Mouse (Mus musculus) neural tube, embryonic 12.5 days (tissue): ENCODE results near the gene Ifi208. TPM values are rescaled to one million over a fixed set of nuclear protein-coding genes. Genes with fewer than 3 reads are reported as not detected.

ENCODE experiments used
- ATAC-seq: fragments of 200-750 bp; cut with Nextera tagmentation; 2 replicates; pipeline ENCODE4 v1.8.0; 2017; ENCODE audit warnings: low read depth, mild to moderate bottlenecking, moderate TSS enrichment, moderate library complexity; ENCODE audit not compliant: low FRiP score
- H3K27ac ChIP-seq: fragments of 300-500 bp; sonication (generic); 2 replicates; pipeline ENCODE4 v1.5.1; 2016
- H3K27me3 ChIP-seq: fragments of 300-500 bp; sonication (generic); replicated peaks from 2 replicates; pipeline ENCODE4 v1.6.1; 2016; ENCODE audit warnings: mild to moderate bottlenecking
- H3K36me3 ChIP-seq: fragments of 300-500 bp; sonication (generic); 2 replicates; pipeline ENCODE4 v1.6.1; 2016; ENCODE audit warnings: mild to moderate bottlenecking
- H3K4me1 ChIP-seq: fragments of 300-500 bp; sonication (generic); 2 replicates; pipeline ENCODE4 v1.6.1; 2016
- H3K4me2 ChIP-seq: fragments of 300-500 bp; sonication (generic); replicated peaks from 2 replicates; pipeline ENCODE4 v1.6.1; 2016; ENCODE audit warnings: mild to moderate bottlenecking
- H3K4me3 ChIP-seq: fragments of 300-500 bp; sonication (generic); 2 replicates; pipeline ENCODE4 v1.5.1; 2016
- H3K9ac ChIP-seq: fragments of 300-500 bp; sonication (generic); 2 replicates; pipeline ENCODE4 v1.6.1; 2016; ENCODE audit warnings: mild to moderate bottlenecking
- H3K9me3 ChIP-seq: fragments of 300-500 bp; sonication (generic); 2 replicates; pipeline ENCODE4 v1.6.1; 2016; ENCODE audit warnings: mild to moderate bottlenecking
- WGBS: fragments of 180-500 bp; shearing (Covaris S2); methylation state at CpG from one replicate; pipeline ENCODE4 v1.1.7; 2016; 5-methylcytosine and 5-hydroxymethylcytosine counted together
- microRNA-seq: library from miRNA; unstranded; fragments of <30 nt; microRNA quantifications from one replicate; pipeline ENCODE4, GENCODE M21; 2017
- polyA plus RNA-seq: library from polyadenylated mRNA; unstranded; fragments of >200 nt; fragmentation: Nextera tagmentation; extraction: Ambion mirVana; gene quantifications from 2 replicates; pipeline ENCODE4 v1.2.1, GENCODE M21; 2016

The Ifi208 gene
- polyA plus RNA-seq, 1 experiment from 2014 or later = not detected

- H3K9ac ChIP-seq = no peak within 1 kb of the TSS
- no peaks in the 10 kb centered on the region for H3K4me1 ChIP-seq
- no peak within 1 kb of the TSS for H3K4me2 ChIP-seq
- 84% methylated on average over 4 of the region's 4 CpGs for WGBS
- ATAC-seq = no peak
- H3K27ac ChIP-seq = no peak within 1 kb of the TSS
- H3K4me3 ChIP-seq = no peak within 1 kb of the TSS
- no peaks in the 10 kb centered on the region for H3K36me3 ChIP-seq
- no peaks in the 10 kb centered on the region for H3K27me3 ChIP-seq
- H3K9me3 ChIP-seq = no peaks in the 10 kb centered on the region
Observed at GRCm38 (mm10) chr1:173741656-173742055, 68.2 kb downstream of the Ifi208 start, which contains the start of gene Ifi207. TSS of gene Ifi207 (minus strand) at chr1:173741747.

DNA sequence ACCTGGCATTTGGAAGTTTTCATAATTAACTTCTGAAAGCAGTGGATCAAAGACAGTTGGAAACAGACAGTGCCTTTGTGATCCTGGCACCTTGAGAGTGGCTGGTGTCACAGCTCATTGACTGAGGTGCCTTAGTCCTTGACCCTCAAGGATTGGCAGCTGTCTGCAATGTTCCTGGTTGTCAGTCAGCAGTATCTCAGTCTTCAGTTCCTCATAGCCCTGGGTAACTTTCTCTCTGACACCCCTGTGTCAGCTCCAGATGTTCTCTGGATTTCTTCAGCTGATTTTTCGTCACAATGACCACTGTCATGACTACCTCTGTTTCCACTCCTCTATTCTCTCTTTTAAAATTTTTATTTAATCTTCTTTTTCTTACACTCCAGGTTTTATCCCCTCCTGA is 68.8 kb downstream of the Ifi208 start:
- H3K27ac ChIP-seq = no peak overlapping the region
- ATAC-seq = no peak
- H3K27me3 ChIP-seq = no peaks in the 10 kb centered on the region
- no peaks in the 10 kb centered on the region for H3K4me1 ChIP-seq
- H3K4me2 ChIP-seq = no peak overlapping the region
- no peak overlapping the region for H3K9ac ChIP-seq
- H3K4me3 ChIP-seq = no peak overlapping the region
- no peaks in the 10 kb centered on the region for H3K36me3 ChIP-seq
- 88% methylated on average over 1 of the region's 1 CpGs for WGBS
- H3K9me3 ChIP-seq = no peaks in the 10 kb centered on the region

Small RNAs within 50 kb of the gene (microRNA-seq; reads per million reads assigned to microRNA genes)
- gene Gm44339 = not detected

Other genes starting within 250 kb of the Ifi208 start
- gene Ifi206, start 182.6 kb upstream of the Ifi208 start, polyA plus RNA-seq = not detected in 2 replicates
- not detected in 2 replicates for gene Ifi214, start 137.7 kb upstream of the Ifi208 start, polyA plus RNA-seq
- gene Ifi213, start 74.4 kb upstream of the Ifi208 start, polyA plus RNA-seq = not detected in 2 replicates
- 0.13 TPM in 1 of 2 replicates, not detected in the other for gene Ifi209, start 42.8 kb upstream of the Ifi208 start, polyA plus RNA-seq
- 0.34 and 0.41 TPM in 2 replicates for gene Ifi207, start 68.1 kb downstream of the Ifi208 start, polyA plus RNA-seq
- 0.61 and 0.89 TPM in 2 replicates for gene Ifi204, start 93.3 kb downstream of the Ifi208 start, polyA plus RNA-seq
- gene Ifi211, start 239.4 kb downstream of the Ifi208 start, polyA plus RNA-seq = 0.29 and 0.45 TPM in 2 replicates